Mouse (Mus musculus) right cerebral cortex, postnatal 25 days (tissue): Measurements from ENCODE around the gene Pcif1.
A peak's percentile ranks its signal among the peaks of the same experiment; 100 is the strongest.
"Not testable (repeated sequence)": the region's sequence is repeated elsewhere in the genome, so short reads cannot be mapped to it uniquely, and the experiment has no call there.

Source experiments
- DNase-seq: peaks from one replicate; pipeline ENCODE4 v3.0.0; 2022

Pcif1 gene

DNA sequence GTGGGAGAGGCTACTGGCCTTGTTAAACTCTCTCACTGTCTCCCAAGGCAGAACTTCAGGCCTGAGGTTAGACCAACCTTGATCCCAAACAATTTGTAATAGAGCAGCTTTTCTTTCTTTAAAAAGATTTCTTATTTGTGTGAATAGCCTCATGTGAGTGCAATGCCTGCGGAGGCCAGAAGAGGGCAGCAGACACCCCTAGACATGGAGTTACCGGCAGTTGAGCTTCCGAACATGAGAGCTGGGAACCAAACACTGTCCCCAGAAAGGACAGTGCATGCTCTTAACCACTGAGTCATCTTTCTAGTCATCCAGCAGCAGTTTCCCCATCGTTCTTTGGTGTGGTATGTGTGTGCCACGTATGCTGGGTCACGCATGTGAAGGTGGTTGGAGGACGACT, 11.5 kb upstream of the Pcif1 start:
- DNase-seq = no peak

DNA sequence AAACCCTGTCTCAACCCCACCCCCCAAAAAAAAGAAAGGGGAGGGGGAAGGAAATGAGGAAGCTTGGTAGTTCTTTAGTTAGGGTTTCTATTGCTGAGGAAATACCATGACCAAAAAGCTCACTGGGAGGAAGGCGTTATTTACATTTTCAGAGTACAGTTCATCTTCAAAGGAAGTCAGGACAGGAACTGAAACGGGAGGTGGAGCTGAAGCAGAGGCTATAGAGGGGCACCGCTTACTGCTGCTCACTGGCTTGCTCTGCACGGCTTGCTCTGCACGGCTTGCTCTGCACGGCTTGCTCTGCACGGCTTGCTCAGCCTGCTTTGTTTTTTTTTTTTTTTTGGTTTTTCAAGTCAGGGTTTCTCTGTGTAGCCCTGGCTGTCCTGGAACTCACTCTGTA, 10.6 kb upstream of the Pcif1 start:
- no peak for DNase-seq

DNA sequence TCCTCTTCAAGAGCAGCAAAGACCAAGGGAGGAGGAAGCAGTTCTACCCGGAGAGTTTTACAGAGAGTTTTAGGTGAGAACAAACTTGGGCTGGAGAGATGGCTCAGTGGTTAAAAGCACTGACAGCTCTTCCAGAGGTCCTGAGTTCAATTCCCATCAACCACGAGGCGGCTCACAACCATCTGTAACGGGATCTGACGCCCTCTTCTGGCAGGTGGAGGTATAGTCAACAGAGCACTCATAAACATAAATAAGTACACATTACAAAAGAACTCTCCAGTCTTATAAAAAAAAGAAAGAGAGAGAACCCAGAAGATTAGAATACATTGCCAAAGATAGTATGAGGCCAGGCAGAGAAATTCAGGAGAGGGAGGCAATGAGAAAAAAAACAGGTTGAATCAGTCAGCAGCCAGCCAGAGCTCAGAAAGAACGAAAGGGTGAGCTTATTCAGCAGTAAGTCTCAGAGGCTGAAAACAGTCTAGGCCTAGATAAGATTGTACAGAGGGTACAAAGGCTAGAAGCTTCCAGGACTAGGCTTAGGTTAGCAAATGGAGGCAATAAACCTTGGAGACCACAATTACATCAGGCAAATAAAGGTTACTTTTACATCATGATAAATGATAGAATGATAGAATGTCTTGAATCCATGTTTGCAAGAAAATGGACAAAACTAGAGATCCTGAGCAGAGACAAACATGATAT, 7.4 kb upstream of the Pcif1 start:
- no peak for DNase-seq

DNA sequence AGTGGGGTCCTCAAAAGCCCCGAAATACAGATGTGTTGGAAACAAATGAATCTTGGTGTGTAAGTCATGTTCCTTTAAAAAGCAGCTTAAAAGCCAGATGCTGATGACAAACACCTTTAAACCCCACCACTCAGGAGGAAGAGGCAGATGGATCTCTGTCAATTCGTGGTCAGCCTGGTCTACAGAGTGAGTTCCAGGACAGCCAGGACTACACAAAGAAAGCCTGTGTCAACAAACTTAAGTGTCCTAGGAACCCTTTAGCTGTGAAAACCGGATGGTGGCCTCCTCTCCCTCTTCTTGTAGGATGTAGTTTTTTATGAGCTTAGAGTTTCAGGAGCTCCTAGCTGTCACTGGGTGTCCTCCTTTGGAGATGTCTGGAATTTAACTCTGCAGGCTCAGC, 5.5 kb upstream of the Pcif1 start:
- DNase-seq = no peak

DNA sequence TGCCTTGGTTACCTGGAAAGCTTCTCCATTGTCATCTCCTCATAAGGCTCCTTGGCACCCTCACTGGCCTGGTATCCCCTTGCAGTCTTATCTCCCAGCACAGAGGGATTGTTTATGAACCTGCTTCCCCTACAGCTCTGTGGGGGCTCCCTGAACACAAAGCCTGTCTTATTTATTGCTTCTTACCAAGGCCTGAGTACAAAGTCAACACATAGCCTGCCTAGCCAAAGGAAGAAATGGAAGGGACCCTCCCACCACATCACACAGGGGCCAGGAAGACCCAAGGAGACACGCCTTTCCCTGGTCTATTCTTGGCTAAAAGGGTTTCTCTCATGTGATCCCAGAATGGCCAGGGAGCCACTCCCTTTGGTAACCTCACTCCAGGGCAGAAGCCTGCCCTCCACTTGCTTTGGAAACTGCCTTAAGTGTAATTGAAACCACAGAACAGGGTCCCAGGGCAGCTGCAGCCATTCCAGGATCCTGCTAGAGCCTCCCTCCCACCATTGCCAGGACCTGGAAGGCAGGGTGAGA, 4.8 kb upstream of the Pcif1 start:
- DNase-seq = no peak

DNA sequence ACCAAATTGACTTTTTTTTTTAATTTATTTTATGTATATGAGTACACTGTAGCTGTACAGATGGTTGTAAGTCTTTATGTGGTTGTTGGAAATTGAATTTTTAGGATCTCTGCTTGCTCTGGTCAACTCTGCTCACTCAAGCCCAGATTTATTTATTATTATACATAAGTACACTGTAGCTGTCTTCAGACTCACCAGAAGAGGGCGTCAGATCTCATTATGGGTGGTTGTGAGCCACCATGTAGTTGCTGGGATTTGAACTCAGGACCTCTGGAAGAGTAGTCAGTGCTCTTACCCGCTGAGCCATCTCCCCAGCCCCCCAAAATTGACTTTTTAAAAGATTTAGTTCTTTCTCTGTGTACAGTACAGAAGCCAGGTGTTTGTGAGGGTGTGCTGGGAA, 3.5 kb upstream of the Pcif1 start:
- DNase-seq = not testable (repeated sequence)

DNA sequence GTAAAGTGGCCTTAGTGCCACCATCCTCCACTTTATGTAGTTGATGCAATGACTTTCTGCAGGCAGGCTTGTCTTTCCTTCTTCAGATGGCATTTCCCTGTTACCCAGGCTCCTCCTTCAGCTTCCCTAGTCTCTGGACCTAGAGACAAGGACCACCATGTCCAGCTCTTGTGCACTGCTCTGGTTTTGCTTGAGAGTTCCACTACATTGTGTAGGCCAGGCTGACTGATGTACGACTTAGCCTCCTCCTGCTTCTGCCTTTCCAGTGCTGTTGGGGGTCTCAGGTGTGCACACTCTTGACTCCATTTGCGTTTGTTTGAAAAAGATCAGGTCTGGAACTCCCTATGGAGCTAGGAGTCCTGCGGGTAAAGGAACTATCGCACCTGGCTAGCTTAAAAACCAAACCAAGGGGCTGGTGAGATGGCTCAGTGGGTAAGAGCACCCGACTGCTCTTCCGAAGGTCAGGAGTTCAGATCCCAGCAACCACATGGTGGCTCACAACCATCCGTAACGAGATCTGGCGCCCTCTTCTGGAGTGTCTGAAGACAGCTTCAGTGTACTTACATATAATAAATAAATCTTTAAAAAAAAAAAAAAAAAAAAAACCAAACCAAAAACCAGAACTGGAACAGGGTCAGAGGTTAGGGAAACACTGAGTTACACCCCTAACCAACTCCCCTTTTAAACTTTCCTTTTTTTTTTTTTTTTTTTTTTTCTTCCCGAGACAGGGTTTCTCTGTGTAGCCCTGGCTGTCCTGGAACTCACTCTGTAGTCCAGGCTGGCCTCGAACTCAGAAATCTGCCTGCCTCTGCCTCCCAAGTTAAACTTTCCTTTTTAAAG, 1.5 kb upstream of the Pcif1 start:
- DNase-seq = not testable (repeated sequence)

DNA sequence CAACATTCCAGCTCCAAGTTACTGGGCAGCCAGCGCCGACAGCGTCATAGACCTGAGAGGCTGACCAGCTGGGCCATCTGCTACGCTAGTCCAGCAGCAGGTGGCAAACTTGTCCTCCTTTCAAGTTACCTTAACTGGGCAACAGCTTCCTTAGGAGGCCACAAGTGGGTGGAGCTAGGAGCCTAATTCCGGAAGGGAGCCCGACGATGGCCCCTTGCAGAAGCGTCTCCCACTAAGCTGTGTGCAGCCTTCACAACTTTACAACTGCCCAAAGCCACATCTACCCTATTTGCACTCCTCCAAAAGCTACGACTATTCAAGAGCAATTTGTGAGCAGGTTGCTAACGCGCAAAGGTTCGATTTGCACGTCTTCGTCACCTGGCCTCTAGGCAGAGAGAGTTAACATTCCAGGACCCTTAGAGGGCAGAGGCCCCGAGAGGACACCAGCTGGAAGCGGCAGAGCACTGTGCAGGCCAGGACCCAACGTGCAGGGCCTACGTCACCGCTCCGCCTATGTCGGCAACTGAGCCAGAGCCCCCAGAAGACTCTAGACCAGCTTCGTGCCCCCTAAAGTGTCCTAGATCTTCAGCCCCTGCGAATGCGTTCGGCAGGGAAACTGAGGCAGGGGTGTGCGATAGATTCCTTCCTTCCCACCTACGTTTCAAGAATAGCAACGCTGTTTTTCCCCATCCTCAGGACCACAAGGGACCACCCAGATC, 436 bp upstream of the Pcif1 start:
- DNase-seq = no peak

DNA sequence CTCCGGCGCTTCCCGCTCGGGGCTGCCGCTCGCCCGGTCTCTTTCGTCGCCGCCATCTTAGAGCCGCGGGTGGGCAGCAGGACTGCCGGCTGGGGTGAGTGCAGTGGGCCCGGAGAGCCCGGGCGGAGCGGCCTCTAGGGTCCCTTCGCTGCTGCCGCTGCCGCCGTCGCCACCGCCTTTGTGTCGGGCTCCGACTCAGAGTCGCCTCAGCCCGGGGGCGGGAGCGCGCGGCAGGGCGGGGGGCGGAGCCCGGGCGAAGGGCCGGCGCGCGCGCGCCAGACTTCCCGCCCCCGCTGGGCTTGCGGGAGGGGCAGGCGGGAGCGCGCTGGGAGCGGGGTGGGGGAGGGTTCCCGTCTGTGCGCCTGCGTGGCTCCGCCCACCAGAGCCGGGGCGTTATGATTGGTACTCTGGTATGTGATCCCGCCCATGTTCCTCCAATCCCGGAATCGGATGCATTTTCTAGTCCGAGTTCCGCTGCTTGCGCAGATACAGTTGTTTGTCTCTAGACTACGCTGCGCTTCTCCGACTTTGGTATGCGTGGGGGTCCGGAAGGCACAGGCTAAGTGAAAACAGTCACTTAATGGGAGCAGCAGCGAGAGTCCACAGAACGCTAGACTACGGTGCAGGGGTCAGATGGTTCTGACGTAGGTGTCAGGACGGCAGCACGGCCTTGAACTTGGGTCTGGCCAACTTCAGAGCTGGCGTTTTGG, 619 bp downstream of the Pcif1 start:
- peak; percentile 92 for DNase-seq

DNA sequence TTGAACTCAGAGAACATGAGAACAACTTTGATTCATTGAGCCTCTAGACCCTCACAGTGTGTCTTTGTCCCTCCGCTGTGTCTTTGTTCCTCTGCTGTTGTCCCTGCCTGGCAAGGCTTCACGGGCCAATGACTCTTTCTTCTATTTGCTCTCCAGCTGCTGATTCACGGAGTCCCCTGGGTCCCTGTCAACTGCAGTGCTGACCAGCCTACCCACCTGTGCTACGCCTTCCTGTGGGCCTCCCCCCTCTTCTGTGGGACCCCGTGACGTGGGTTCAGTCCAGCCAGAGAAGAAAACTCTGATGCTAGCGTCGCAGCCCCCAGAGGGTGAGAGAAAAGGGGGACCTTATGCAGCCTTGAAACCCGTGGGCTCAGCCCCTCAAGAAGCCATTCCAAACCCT, 3.5 kb downstream of the Pcif1 start:
- DNase-seq = no peak

DNA sequence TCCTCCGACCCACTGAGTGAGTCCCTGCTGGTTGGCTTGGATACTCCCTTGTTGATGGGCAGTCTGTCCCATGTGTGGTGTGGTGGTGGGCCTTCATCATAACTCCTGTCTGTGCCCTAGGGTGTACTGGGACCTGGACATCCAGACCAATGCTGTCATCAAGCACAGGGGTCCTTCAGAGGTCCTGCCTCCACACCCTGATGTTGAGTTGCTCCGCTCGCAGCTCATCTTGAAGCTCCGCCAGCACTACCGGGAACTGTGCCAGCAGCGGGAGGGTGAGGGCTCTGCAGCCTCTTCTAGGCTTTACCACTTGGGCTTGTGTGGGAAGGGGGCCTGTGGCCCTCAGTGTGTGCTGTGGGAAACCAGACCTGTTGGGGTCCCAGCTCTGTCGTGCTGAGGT, 6.7 kb downstream of the Pcif1 start:
- DNase-seq = peak; percentile 77

DNA sequence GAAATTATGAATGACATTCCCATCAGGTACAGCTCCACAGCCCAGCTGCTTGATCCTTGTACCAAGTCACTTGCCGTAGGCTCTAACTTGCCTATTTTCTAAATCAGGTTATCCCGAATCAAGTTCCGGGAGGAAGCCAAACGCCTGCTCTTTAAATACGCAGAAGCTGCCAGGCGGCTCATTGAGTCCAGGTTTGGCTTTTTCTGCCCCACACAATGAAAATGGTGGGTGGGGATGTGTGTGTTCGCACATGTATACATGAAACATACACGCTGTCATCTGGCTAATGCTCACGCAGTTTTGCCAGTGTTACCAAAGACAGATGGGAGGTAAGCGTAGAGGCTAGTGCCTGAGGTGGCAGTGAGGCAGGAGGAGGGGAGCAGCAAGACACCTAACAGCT, 7.5 kb downstream of the Pcif1 start:
- DNase-seq = no peak

DNA sequence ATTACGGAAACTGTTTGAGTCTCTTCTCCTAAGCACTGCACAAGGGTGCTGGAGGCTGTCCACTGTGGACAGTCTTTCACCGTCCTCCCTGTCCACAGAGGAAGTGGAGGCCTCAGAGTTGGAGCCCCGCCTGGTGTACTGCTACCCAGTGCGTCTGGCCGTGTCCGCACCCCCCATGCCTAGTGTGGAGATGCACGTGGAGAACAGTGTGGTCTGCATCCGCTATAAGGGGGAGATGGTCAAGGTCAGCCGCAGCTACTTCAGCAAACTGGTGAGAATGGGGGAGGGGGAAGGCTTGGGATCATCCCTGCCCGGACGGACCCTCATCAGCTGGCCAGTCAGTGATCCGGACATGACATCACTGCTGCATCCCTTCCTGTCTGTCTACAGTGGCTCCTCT, 9.9 kb downstream of the Pcif1 start:
- DNase-seq = no peak

DNA sequence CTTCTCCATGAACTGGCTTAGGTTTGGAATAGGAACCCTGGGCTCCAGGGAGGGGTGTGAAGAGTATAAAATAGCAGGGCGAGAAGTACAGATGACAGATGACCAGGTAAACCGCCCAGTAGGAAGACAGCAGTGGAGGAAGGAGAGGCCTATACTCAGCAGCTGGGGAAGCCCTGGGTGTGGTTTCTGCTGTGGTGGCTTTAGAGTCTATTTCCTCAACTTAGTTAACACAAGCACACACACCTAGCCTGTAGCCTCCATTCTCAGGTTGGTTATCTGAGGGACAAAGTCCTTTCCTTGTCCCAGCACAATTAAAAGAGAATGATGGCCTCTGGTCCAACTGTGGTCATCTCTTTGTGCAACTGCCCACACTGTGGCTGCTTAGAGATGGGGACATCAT, 10.9 kb downstream of the Pcif1 start:
- DNase-seq = no peak

DNA sequence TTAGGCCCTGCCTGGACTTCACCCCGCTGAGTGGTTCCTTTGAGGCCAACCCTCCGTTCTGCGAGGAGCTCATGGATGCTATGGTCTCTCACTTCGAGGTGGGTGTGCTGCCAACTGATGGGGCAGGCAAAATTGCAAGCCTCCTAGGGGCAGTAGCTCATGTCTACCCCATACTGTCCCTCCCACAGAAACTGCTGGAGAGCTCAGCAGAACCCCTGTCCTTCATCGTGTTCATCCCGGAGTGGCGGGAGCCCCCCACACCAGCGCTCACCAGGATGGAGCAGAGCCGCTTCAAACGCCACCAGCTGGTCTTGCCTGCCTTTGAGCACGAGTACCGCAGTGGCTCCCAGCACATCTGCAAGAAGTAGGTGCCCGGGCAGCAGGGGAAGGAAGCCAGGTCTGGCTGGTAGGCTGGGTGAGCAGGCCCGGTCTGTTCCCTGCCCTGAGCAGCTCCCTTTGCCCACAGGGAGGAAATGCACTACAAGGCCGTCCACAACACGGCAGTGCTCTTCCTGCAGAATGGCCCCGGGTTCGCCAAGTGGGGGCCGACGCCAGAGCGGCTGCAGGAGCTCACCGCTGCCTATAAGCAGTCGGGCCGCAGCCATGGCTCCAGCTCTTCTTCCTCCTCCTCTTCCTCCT, 11.4 kb downstream of the Pcif1 start:
- no peak for DNase-seq

DNA sequence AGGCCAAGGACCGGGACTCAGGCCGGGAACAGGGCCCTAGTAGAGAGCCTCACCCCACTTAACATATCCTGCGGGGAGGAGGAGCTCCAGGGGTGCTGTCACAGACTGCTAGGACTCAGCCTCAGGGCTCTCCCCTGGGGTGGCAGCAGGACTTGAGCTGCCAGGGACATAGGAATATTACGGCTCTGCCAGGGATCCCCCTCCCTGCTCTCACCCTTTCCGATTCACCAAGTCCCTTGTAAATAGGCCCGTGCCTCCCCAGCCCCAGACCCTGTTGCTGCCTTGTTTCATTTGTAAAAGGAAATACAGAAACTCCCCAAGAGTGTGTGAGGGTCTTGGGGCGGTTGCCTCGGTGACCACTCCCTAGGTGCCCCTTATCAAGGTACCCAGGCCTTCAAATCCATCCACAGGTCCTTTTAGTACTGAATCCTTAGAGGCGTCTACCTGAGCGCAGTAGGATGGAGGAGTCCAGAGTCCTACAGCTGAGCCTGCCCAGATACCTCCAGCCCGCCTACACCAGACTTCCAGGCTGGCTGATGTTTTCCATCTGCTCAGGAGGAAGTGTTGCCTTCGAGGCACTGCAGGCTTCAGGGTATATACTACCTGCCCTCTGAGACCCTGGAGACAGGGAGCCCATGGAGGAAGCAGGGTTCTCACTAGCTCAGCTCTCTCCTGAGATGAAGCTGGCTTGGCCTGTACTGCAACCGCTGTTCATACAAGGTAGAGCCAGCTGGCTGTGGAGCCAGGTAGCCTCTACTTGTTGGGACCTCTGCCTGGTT, 12.1 kb downstream of the Pcif1 start:
- DNase-seq = no peak

DNA sequence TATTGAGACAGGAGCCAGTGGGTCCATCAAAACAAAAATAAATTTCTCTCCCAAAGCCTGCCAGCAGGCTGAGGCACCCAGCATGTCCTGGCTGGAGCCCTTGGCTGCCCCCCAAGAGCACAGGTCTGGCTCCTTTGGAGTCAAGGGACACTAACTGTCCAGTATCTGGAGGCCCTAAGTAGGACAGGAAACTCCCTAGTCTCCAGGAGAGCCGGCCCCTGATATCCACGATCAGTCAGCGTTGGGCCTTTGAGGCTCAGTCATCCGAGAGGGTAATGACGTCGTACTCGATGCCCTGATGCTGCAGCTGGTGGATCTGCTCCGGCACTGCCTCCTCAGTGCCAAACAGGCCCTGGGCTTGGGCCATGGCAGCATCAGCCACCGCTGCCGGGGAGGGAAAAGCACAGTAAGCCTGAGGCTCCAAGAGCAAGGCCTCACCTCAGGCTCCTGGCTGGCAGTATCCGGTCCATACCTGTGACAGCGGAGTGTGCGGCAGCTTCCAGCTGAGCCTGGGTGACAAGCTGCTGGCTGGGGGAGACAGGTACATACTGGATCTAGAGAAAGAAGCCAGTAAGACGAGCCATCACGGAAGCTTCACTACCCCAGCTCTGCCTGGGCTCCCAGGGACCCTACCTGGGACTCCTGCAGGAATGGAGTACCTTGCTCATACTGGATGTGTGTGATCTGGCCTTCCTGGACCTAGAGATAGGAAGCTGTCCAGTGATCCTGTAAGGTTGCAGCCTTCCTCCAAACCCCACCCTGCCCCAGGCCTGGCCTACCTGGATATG, 13.0 kb downstream of the Pcif1 start:
- no peak for DNase-seq

DNA sequence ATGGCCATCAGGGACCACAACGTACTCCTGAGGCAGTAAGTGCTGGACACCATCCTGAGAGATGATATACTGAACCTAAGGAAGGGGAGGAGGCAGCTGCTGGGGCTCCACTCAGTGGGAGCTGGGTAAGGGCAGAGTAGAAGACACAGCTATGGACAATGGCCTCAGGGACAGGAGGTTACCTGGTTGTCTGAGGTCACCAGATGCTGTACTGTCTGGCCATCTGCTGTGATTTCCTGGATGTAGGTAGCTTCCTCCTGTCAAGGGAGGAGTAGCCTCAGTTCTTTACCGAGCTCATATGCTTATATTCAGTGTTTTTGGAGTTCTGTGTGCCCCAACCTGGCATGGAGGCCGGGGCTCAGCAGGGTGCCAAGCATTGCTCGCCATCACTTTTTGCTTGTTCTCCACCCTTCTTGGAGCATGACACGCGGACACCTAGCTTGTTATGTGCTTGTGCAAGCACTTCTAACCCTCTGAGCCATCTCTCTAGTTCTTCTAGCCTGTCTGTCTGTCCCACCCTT, 13.7 kb downstream of the Pcif1 start:
- no peak for DNase-seq

DNA sequence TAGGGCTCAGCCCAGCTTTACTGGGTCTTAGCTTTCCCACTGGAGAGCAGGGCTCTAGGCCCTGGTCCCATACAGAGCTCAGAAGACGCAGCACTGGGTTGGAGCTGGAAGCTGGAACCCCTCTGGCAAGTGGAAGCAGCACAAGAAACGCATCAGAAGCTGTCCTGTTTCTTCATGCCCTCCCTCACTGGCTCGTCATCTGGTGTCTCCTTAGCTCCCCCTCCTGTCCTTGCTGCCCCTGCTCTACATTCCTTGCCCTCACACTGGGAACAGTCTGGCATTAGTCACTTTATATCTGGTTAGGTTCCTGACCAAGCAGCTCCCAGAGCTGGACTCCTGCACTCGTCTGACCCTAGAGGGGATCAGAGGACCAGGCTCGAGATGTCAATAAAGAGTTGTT, 14.9 kb downstream of the Pcif1 start:
- DNase-seq = no peak

DNA sequence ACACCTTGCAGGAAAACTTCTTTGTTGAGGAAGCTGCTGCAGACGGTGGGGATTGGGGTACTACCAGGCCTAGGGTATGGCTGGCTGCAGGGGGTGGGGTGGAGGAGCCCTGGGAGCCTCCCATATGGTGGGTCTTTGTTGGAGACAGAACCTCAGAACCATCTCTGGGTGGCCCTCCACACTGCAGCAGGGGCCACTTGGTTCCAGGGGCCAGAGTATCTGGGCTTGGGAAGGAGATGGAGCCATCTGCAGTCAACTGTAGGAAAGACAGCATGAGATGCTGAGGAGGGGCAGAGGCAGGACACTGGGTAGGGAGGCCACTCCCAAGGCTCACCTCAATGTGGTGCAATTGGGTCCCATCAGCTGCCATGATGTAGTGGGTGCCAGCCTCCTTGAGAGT, 15.5 kb downstream of the Pcif1 start:
- DNase-seq = no peak

DNA sequence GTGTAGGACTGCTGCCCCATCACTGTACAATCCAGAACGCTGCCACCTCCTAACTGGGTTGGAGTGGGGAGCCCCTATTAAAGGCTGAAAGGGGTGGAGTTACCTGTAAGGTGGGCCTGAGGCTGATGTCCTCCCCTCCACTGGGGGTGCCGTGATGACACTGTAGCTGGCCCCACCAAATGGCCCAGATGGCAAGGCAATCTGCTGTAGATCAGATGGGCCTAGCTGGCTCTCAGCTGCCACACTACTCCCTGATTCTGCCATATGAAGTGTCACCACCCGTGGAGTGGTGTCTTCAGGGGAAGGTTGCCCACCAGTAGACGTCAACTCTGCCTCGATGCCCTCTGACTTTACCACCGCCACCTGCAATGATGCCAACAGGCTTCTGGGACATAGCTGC, 16.8 kb downstream of the Pcif1 start:
- no peak for DNase-seq
